12 mouse cellular contexts compared by ENCODE assay signal in the genomic region with DNA sequence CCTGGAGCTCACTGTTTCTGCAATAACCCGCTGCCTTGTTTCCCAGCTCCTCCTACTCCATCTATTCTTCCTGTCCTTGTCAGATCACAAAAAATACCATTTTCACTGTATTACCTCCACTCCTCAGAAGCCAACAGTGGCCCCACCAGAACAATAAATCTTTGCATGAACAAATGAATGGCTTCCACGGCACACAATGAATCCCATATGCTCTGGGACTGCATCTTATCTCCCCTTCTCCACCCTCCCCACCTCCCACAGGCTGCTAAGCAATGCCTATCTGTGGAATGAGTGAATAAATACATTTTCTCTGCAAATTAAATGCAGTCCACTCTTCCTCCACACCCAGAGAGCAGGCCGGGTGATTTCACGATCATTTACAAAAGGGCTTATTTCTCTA. TPM values are rescaled to one million over a fixed set of nuclear protein-coding genes. Genes with fewer than 3 reads are reported as not detected.
A peak's percentile ranks its signal among the peaks of the same experiment; 100 is the strongest.
DNase-seq lines count a peak whose midpoint lies in the region; ATAC-seq and TF ChIP-seq lines count a peak whose summit lies in the region.
"Had no signal": no experiment of that assay in that cellular context is flagged by ENCODE, and none has a peak within 500 bp of the region (broad histone marks: within the 10 kb centered on the region; RNA-seq: fewer than 3 reads in every experiment).

No protein-coding gene starts in this region.

- no peaks in the 10 kb centered on the region for H3K36me3 ChIP-seq in kidney, adult 2 months (ENCODE audit: control insufficient read depth, insufficient read depth, low read length)
- no peaks in the 10 kb centered on the region for H3K36me3 ChIP-seq in kidney, embryonic 16.5 days (ENCODE audit: insufficient read depth, low read length)
- no peaks in the 10 kb centered on the region for H3K36me3 ChIP-seq in hindbrain, embryonic 15.5 days
- no peaks in the 10 kb centered on the region for H3K36me3 ChIP-seq in midbrain, embryonic 14.5 days (ENCODE audit: control insufficient read depth, insufficient read depth, low read length)

- H3K9me3 ChIP-seq in kidney, embryonic 16.5 days (ENCODE audit: low read length) = no peaks in the 10 kb centered on the region
- no peaks in the 10 kb centered on the region for H3K9me3 ChIP-seq in hindbrain, embryonic 15.5 days
- no peaks in the 10 kb centered on the region for H3K9me3 ChIP-seq in midbrain, embryonic 14.5 days (ENCODE audit: control insufficient read depth, low read length)

- no peak for TF ChIP-seq CTCF in kidney, adult 2 months (conservative IDR thresholded peaks at IDR 0.05; ENCODE audit: insufficient read depth, insufficient read length, low read depth, low read length)
- TF ChIP-seq CTCF in brain, embryonic 14.5 days (IDR thresholded peaks at IDR 0.05; ENCODE audit: borderline replicate concordance, extremely low read depth, insufficient read depth, insufficient read length) = no peak

- TF ChIP-seq POLR2A in kidney, adult 2 months (IDR thresholded peaks at IDR 0.05; ENCODE audit: low read depth, low read length) = no peak
- no peak for TF ChIP-seq POLR2A in brain, embryonic 14.5 days (IDR thresholded peaks at IDR 0.05; ENCODE audit: borderline replicate concordance, extremely low read depth, insufficient read depth, insufficient read length, poor library complexity, severe bottlenecking)

- no peaks in the 10 kb centered on the region for H3K4me1 ChIP-seq in kidney, adult 2 months (ENCODE audit: control insufficient read depth, insufficient read depth, low read length)
- H3K4me1 ChIP-seq in kidney, embryonic 16.5 days (ENCODE audit: insufficient read depth, low read length) = peaks cover 19% of the 10 kb centered on the region
- peaks cover 9% of the 10 kb centered on the region for H3K4me1 ChIP-seq in hindbrain, embryonic 15.5 days (replicated peaks)
- H3K4me1 ChIP-seq in midbrain, embryonic 14.5 days (ENCODE audit: control insufficient read depth, insufficient read depth, low read length) = 0 out of 2 replicates have a peak, but pooled peaks cover 9% of the 10 kb centered on the region

- H3K27me3 ChIP-seq in kidney, adult 2 months (replicated peaks; ENCODE audit: control insufficient read depth, insufficient read depth, low read length) = no peaks in the 10 kb centered on the region
- no peaks in the 10 kb centered on the region for H3K27me3 ChIP-seq in kidney, embryonic 16.5 days (ENCODE audit: insufficient read depth, low read length)
- H3K27me3 ChIP-seq in hindbrain, embryonic 15.5 days = no peaks in the 10 kb centered on the region
- H3K27me3 ChIP-seq in midbrain, embryonic 14.5 days (ENCODE audit: control insufficient read depth, insufficient read depth, low read length) = no peaks in the 10 kb centered on the region

- intact Hi-C loops in heart, postnatal 14 days (cut with DNase I) = loop anchor here (5.0 kb wide), 1 partner anchor 99 kb away; no protein-coding TSS in a partner anchor

- no peak for DNase-seq in kidney, adult 2 months
- DNase-seq in brain, embryonic 14.5 days (ENCODE audit: low read depth) = peak; percentile 44
- peak; percentile 46 for DNase-seq in midbrain, embryonic 14.5 days
- DNase-seq in heart, postnatal 14 days = no peak
- DNase-seq in adrenal gland, adult 2 months = no peak
- DNase-seq: cerebellum, adult 11 months; cerebellum, postnatal 25 days; lung, postnatal 4 days had no signal

- 74% methylated on average over 4 of the region's 4 CpGs for WGBS in kidney, adult 2 months
- 48% methylated on average over 4 of the region's 4 CpGs for WGBS in kidney, embryonic 16.5 days
- WGBS in hindbrain, embryonic 15.5 days = 29% methylated on average over 4 of the region's 4 CpGs
- 18% methylated on average over 4 of the region's 4 CpGs for WGBS in midbrain, embryonic 14.5 days

- no peak overlapping the region for H3K9ac ChIP-seq in kidney, embryonic 16.5 days (replicated peaks; ENCODE audit: low read length)
- H3K9ac ChIP-seq in hindbrain, embryonic 15.5 days = no peak overlapping the region
- no peak overlapping the region for H3K9ac ChIP-seq in midbrain, embryonic 14.5 days (replicated peaks; ENCODE audit: low read length)
- H3K9ac ChIP-seq: liver, embryonic 14.5 days had no signal

- no peak overlapping the region for H3K4me3 ChIP-seq in kidney, adult 2 months (ENCODE audit: insufficient read depth, low read depth, low read length)
- H3K4me3 ChIP-seq in kidney, embryonic 16.5 days (ENCODE audit: low read length) = no peak overlapping the region
- H3K4me3 ChIP-seq in hindbrain, embryonic 15.5 days = no peak overlapping the region
- H3K4me3 ChIP-seq in midbrain, embryonic 14.5 days (replicated peaks; ENCODE audit: low read depth, low read length) = no peak overlapping the region
- H3K4me3 ChIP-seq: layer of hippocampus, adult 2 months had no signal

- no peak for ATAC-seq in kidney, embryonic 16.5 days (ENCODE audit: low FRiP score, low TSS enrichment)
- peak; percentile 59; the same call in 1 of the 2 replicates for ATAC-seq in hindbrain, embryonic 15.5 days (ENCODE audit: low FRiP score, low read depth)
- ATAC-seq in midbrain, embryonic 14.5 days (ENCODE audit: low FRiP score, low TSS enrichment) = no peak

- H3K4me2 ChIP-seq in kidney, embryonic 16.5 days (replicated peaks; ENCODE audit: low read depth, low read length) = no peak overlapping the region
- no peak overlapping the region for H3K4me2 ChIP-seq in hindbrain, embryonic 15.5 days
- H3K4me2 ChIP-seq in midbrain, embryonic 14.5 days (ENCODE audit: low read length) = no peak overlapping the region

- H3K27ac ChIP-seq in kidney, adult 2 months (ENCODE audit: insufficient read depth, low read depth, low read length) = peak overlapping the region; percentile 63; the same call in 1 of the 2 replicates
- H3K27ac ChIP-seq in kidney, embryonic 16.5 days (ENCODE audit: low read length) = no peak overlapping the region
- peak overlapping the region; percentile 55; the same call in 1 of the 2 replicates for H3K27ac ChIP-seq in hindbrain, embryonic 15.5 days (replicated peaks)
- H3K27ac ChIP-seq in midbrain, embryonic 14.5 days (replicated peaks; ENCODE audit: low read depth, low read length) = peak overlapping the region; percentile 39; the same call in 1 of the 2 replicates
- H3K27ac ChIP-seq: layer of hippocampus, adult 2 months; liver, embryonic 14.5 days had no signal

RNA-seq across cellular contexts. Expression of a gene that starts 57.0 kb away (rescaled TPM):
- polyA plus RNA-seq in kidney, adult 2 months (2012; rRNA removed) = 18.8 and 20.1 TPM in 2 replicates
- 7.1 and 7.3 TPM in 2 replicates for polyA plus RNA-seq in kidney, embryonic 16.5 days (2015; fragmentation: Nextera tagmentation; extraction: Ambion mirVana)
- 4.2 and 4.3 TPM in 2 replicates for polyA plus RNA-seq in brain, embryonic 14.5 days (2012; rRNA removed)
- 2.9 and 3.9 TPM in 2 replicates for polyA plus RNA-seq in hindbrain, embryonic 15.5 days (2015; fragmentation: Nextera tagmentation; extraction: Ambion mirVana)
- 1.1 and 4.8 TPM in 2 replicates for polyA plus RNA-seq in midbrain, embryonic 14.5 days (2014; fragmentation: Nextera tagmentation; extraction: Ambion mirVana)
- 10 to 100 TPM in 1 of 2 experiments, 1 to 10 TPM in 1; 9.4 to 10.7 TPM for total RNA-seq in heart, postnatal 14 days (2021)
- total RNA-seq in adrenal gland, adult 2 months (2021) = 10 to 100 TPM; 15.3 to 20.3 TPM
- 29.6 and 33.0 TPM in 2 replicates for polyA plus RNA-seq in adrenal gland, adult 2 months (2012; rRNA removed)

Comparison
In these comparisons a context has a peak if more than half of its experiments do, and no peak if none do; other contexts are left out.
1. DNase-seq: peak in brain, embryonic 14.5 days (single experiment) and midbrain, embryonic 14.5 days (single experiment); none in kidney, adult 2 months (single experiment), heart, postnatal 14 days (0 of 2) and adrenal gland, adult 2 months (single experiment).